Mouse (Mus musculus): ENCODE data around the gene Cyp2s1.

DNA sequence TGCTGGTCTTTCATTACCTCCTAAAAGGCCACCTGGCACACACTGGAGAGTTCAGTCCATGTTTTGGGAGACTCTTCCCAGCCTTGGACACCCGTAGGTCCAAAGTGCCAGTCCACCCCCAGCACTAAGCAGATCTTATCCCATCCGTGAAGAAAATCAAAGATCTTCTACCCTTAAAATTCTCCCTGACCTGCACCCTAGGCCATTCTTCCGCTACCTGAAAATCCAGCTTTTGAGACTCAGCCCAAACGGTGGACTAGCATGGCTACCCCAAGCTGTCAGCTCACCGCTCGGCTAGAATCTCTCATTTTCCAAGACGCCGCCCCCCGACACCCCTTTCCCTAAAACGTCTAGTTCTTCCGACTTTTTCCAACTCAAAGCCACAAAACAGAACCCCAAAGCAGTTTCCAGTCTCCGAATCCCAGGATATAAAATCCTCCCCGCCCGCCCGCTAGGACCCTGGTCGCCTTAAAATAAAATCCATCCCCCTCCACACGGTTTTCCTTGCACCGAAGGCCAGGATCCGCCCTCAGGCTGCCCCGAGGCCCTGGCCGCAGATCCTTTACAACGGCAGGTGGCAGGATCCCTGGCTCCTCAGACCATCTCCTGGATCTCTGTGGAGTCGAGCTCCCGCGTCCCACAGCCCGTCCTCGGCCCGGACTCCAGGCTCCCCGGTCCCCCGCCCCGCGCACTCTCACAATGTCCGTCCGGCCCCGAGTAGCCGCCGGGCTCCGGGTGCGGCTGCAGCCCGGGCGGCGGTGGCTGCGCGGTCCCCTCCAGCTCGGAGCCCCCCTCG, 62.9 kb downstream of the Cyp2s1 start:
- TF ChIP-seq ZNF384 (IDR thresholded peaks at IDR 0.05; ENCODE audit: low read depth, low read length) = no peak
- TF ChIP-seq CHD2 (IDR thresholded peaks at IDR 0.05; ENCODE audit: low read length) = no peak
- TF ChIP-seq MAFK (IDR thresholded peaks at IDR 0.05; ENCODE audit: borderline replicate concordance, low read depth, low read length) = no peak
- no peak for TF ChIP-seq EP300 (IDR thresholded peaks at IDR 0.05; ENCODE audit: low read depth in 1 of 2, low read length in 2 of 2)
